Mouse (Mus musculus): ENCODE results near the gene Zfp706. TPM values are rescaled to one million over a fixed set of nuclear protein-coding genes. Genes with fewer than 3 reads are reported as not detected.
A peak's percentile ranks its signal among the peaks of the same experiment; 100 is the strongest.
"Not testable (repeated sequence)": the region's sequence is repeated elsewhere in the genome, so short reads cannot be mapped to it uniquely, and the experiment has no call there.

Gene Zfp706
- polyA plus RNA-seq, 1 experiment, result 27.1 TPM

DNA sequence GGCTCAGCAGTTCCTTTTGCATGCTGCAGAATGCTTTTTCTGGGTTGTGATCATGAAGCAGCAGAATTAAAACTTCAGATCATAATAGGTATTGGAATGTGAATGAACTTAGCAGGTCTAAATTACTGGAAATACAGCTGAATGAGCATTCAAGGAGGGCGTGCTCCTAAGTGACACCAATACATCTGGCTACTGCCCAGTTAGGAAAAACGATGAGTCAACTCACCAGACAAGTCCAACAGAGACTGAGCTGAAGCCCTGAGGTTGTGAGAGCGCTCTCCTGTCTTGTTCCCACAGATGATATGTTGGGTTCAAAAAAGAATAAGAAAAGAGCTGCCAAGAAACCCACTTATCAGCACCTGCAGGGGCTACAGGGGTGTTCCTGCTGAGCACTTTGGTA, 11.9 kb upstream of the Zfp706 start:
- Histone ChIP-seq H3K4me3 (replicated peaks; ENCODE audit: extremely low read depth, low read depth, low read length) (no peak overlapping the region), H3K4me1 (ENCODE audit: control insufficient read depth, insufficient read depth, low read length) (0 out of 2 replicates have a peak, but pooled peaks cover 2% of the 10 kb centered on the region)
- no peak for TF ChIP-seq CTCF (IDR thresholded peaks at IDR 0.05; ENCODE audit: insufficient read depth, low read length)
- no peak for TF ChIP-seq POLR2A (IDR thresholded peaks at IDR 0.05; ENCODE audit: borderline replicate concordance, extremely low read depth, low read depth, low read length)
- WGBS, result 69% methylated on average over 3 of the region's 3 CpGs
- DNase-seq, result no peak

DNA sequence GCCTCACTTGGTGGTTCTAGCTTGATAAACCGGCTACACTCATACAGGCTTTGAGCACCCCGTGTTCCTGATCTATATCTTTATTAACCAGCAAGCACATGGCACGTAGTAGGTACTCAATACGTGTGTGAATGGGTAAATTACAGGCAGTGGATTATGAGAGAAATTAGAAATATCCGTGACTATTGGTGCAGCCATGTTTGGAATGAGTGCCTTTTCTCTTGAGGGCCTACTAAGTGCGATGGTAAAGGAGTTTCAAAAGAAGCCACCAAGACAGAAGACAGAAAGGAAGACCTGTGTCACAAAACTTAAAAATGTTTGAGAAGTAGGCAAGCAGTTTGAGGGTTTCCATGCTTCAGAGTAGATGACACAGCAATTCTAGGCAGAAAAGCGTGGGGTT, 4.3 kb upstream of the Zfp706 start:
- peaks cover 2% of the 10 kb centered on the region; the same call in 1 of the 2 replicates for H3K4me1 ChIP-seq (ENCODE audit: control insufficient read depth, insufficient read depth, low read length)

DNA sequence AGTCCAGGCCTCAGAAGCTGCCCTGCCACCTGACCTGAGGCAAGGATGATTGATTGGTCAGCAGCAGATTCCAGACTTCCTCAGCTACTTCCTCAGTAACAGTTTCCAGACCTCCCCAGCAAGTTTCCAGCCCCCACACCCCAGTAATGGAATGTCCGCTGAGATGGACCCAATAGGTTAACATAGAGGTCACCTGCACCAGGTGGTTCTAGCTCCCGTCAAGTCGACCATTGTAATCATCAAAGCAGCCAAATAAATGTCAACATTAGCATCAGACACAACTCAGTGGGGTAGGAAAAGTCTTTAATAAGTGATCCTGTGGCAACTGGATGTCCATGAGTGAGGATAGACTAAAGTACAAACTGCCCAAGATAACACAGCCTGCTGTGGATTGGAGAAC, 3.7 kb upstream of the Zfp706 start:
- WGBS, result 54% methylated on average over 3 of the region's 3 CpGs
- DNase-seq, result no peak
- peaks cover 2% of the 10 kb centered on the region; the same call in 1 of the 2 replicates for H3K4me1 ChIP-seq (ENCODE audit: control insufficient read depth, insufficient read depth, low read length)
- TF ChIP-seq CTCF (IDR thresholded peaks at IDR 0.05; ENCODE audit: insufficient read depth, low read length), result no peak
- H3K4me3 ChIP-seq (replicated peaks; ENCODE audit: extremely low read depth, low read depth, low read length), result no peak overlapping the region

More for the DNA sequence above, 4.3 kb upstream of the Zfp706 start:
- no peak for DNase-seq
- H3K4me3 ChIP-seq (replicated peaks; ENCODE audit: extremely low read depth, low read depth, low read length), result no peak overlapping the region
- TF ChIP-seq CTCF (IDR thresholded peaks at IDR 0.05; ENCODE audit: insufficient read depth, low read length) (no peak), POLR2A (IDR thresholded peaks at IDR 0.05; ENCODE audit: borderline replicate concordance, extremely low read depth, low read depth, low read length) (no peak)
- 92% methylated on average over 7 of the region's 7 CpGs for WGBS

DNA sequence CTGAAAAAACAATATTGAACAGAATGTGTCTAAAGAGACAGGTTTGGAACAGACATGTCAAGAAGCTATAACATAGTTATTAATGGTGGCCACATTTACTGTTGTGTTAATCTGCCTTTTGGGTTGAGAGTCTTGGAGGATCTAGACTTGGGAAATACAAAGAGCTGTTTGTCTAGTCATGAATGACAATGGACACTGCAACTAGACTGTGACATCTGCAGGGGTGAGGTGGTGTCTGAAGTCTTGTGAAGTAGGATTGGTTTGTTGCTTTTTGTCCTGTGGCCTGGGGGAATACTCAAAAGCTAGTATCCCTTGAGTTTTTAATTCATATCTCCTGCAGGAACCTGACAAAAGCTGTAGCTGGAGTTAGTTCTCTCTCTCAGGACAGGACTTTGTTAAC, 973 bp upstream of the Zfp706 start:
- TF ChIP-seq POLR2A (IDR thresholded peaks at IDR 0.05; ENCODE audit: borderline replicate concordance, extremely low read depth, low read depth, low read length) (no peak), CTCF (IDR thresholded peaks at IDR 0.05; ENCODE audit: insufficient read depth, low read length) (no peak)
- DNase-seq, result no peak
- Histone ChIP-seq H3K4me1 (ENCODE audit: control insufficient read depth, insufficient read depth, low read length) (peaks cover 16% of the 10 kb centered on the region), H3K4me3 (replicated peaks; ENCODE audit: extremely low read depth, low read depth, low read length) (no peak overlapping the region)

DNA sequence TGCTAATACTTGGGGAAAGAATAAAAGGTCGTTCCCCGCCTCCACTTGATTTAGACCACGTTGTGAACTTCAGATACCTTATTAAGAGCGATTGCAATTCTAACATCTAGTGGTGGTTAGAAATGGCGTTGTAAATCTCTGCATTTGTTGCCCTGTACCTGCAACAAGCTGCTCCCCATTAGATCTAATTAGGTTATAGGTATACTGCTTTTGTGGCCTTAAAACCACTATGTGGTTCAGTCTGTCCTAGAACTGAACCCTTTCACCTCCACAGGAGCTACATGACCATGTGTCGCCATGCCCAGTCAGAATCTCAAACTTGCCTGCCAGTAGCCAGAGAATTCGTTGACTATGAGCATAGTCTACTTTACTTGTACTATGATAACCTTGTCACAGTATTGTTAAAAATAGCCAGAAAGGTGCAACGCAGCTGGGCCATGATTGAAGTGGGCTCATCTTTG, 416 bp upstream of the Zfp706 start:
- TF ChIP-seq POLR2A (IDR thresholded peaks at IDR 0.05; ENCODE audit: borderline replicate concordance, extremely low read depth, low read depth, low read length), result no peak
- H3K4me1 ChIP-seq (ENCODE audit: control insufficient read depth, insufficient read depth, low read length), result peaks cover 17% of the 10 kb centered on the region
- H3K4me3 ChIP-seq (replicated peaks; ENCODE audit: extremely low read depth, low read depth, low read length), result peak overlapping the region; percentile 71
- 27% methylated on average over 8 of the region's 8 CpGs for WGBS
- no peak for DNase-seq

- DNase-seq, result peak; percentile 41
- 2% methylated on average over 48 of the region's 48 CpGs for WGBS
- Histone ChIP-seq H3K4me3 (replicated peaks; ENCODE audit: extremely low read depth, low read depth, low read length) (peak overlapping the region; percentile 77), H3K4me1 (ENCODE audit: control insufficient read depth, insufficient read depth, low read length) (peaks cover 19% of the 10 kb centered on the region)
- no peak for TF ChIP-seq CTCF (IDR thresholded peaks at IDR 0.05; ENCODE audit: insufficient read depth, low read length)
- no peak for TF ChIP-seq POLR2A (IDR thresholded peaks at IDR 0.05; ENCODE audit: borderline replicate concordance, extremely low read depth, low read depth, low read length)
Measured at GRCm38 (mm10) chr15:37006475-37007164, 953 bp downstream of the Zfp706 start.

DNA sequence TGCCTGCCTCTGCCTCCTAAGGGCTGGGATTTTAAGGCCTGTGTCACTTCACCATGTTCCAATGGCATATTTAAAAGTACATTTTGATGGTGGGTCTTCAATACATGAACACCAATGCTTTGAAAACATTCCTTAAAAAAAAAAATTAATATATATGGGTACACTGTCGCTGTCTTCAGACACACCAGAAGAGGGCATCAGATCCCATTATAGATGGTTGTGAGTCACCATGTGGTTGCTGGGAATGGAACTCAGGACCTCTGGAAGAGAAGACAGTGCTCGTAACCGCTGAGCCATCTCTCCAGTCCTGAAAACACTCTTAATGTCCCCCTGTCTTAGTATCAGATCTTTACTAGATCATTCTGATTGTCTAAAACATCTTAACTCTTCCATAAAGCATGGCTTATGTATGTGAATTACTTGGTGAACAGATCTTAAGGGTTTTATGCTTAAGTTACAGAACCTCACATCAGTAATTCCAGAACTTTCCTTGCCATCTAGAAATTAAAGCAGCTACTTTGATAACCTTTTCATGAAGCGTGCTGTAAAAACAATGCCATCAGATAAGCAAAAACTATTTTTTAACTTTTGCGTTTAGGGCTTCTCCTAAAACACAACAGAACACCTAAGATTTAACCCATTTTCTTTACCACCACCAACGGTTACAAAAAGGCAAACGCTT, 1.6 kb downstream of the Zfp706 start:
- peak overlapping the region; percentile 77 for H3K4me3 ChIP-seq (replicated peaks; ENCODE audit: extremely low read depth, low read depth, low read length)
- peaks cover 19% of the 10 kb centered on the region for H3K4me1 ChIP-seq (ENCODE audit: control insufficient read depth, insufficient read depth, low read length)
- TF ChIP-seq POLR2A (IDR thresholded peaks at IDR 0.05; ENCODE audit: borderline replicate concordance, extremely low read depth, low read depth, low read length) (no peak), CTCF (IDR thresholded peaks at IDR 0.05; ENCODE audit: insufficient read depth, low read length) (no peak)
- WGBS, result 23% methylated on average over 7 of the region's 7 CpGs
- no peak for DNase-seq

- WGBS, result 69% methylated on average over 5 of the region's 5 CpGs
- Histone ChIP-seq H3K4me1 (ENCODE audit: control insufficient read depth, insufficient read depth, low read length) (peaks cover 19% of the 10 kb centered on the region), H3K4me3 (replicated peaks; ENCODE audit: extremely low read depth, low read depth, low read length) (no peak overlapping the region)
- no peak for DNase-seq
- TF ChIP-seq CTCF (IDR thresholded peaks at IDR 0.05; ENCODE audit: insufficient read depth, low read length), result no peak
- TF ChIP-seq POLR2A (IDR thresholded peaks at IDR 0.05; ENCODE audit: borderline replicate concordance, extremely low read depth, low read depth, low read length), result no peak
Measured at GRCm38 (mm10) chr15:37004858-37005257, 2.7 kb downstream of the Zfp706 start.

- Histone ChIP-seq H3K4me3 (replicated peaks; ENCODE audit: extremely low read depth, low read depth, low read length) (no peak overlapping the region), H3K4me1 (ENCODE audit: control insufficient read depth, insufficient read depth, low read length) (peaks cover 17% of the 10 kb centered on the region)
- DNase-seq, result no peak
- TF ChIP-seq POLR2A (IDR thresholded peaks at IDR 0.05; ENCODE audit: borderline replicate concordance, extremely low read depth, low read depth, low read length) (no peak), CTCF (IDR thresholded peaks at IDR 0.05; ENCODE audit: insufficient read depth, low read length) (no peak)
- 87% methylated on average over 7 of the region's 7 CpGs for WGBS
Measured at GRCm38 (mm10) chr15:37002276-37002675, 5.3 kb downstream of the Zfp706 start.

DNA sequence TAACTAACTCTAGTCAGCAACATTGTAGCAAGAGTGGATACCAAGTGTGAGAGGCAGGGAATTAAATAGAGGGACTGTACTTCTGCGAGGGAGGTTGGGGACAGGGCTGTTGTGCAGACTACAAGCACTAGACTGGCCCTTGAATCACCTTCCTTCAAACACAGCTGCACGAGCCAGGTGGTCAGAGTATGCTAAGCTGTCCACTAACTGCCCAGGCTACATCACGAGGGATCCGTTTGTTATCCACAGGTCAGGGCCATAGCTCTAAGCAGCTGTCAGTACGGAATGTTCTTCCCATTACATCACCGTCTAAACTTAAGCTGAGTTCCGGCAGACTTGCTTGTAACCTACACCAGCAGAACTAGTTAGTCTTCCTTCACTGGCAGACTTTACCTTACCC, 8.0 kb downstream of the Zfp706 start:
- H3K4me1 ChIP-seq (ENCODE audit: control insufficient read depth, insufficient read depth, low read length), result peaks cover 11% of the 10 kb centered on the region
- H3K4me3 ChIP-seq (replicated peaks; ENCODE audit: extremely low read depth, low read depth, low read length); DNase-seq: not testable (repeated sequence)
- WGBS, result 60% methylated on average over 7 of the region's 7 CpGs
